Mouse (Mus musculus): ENCODE measurements around the gene Rnf149. TPM values are rescaled to one million over a fixed set of nuclear protein-coding genes. Genes with fewer than 3 reads are reported as not detected.
"Not testable (repeated sequence)": the region's sequence is repeated elsewhere in the genome, so short reads cannot be mapped to it uniquely, and the experiment has no call there.

The Rnf149 gene
- polyA plus RNA-seq, 1 experiment: 15.5 TPM

DNA sequence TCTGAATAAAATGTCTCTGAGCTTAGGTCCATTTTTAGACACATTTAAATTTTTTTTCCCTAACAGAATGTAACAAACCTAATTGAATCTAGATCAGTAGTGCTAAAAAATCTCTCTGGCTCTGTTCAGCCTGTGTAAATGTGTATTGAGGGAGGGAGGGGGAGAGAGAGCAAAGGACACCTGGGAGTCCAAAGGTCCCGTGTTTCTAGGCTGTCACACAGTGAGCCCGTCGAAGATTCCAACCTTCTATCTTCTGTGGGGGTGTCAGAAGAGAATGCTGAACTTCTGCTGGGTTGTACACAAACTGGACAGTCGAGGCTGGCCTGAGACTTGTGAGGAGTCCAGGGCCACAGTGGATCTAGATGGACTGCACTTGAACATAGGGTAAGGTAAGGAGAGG, 14.9 kb upstream of the Rnf149 start:
- TF ChIP-seq CTCF (IDR thresholded peaks at IDR 0.05; ENCODE audit: extremely low read depth, insufficient read depth, insufficient read length, insufficient replicate concordance): no peak
- TF ChIP-seq POLR2A (IDR thresholded peaks at IDR 0.05; ENCODE audit: low read depth, low read length): no peak
- H3K27ac ChIP-seq (ENCODE audit: insufficient read depth, low read length): no peak overlapping the region
- DNase-seq (ENCODE audit: low read depth in 1 of 2, low spot score in 2 of 2): no peak
- 83% methylated on average over 4 of the region's 4 CpGs for WGBS
- H3K36me3 ChIP-seq (ENCODE audit: control insufficient read depth, insufficient read depth, low read length): no peaks in the 10 kb centered on the region
- H3K4me3 ChIP-seq (ENCODE audit: extremely low read depth, insufficient read depth, insufficient read length): no peak overlapping the region
- H3K4me1 ChIP-seq (ENCODE audit: control insufficient read depth, insufficient read depth, insufficient read length): no peaks in the 10 kb centered on the region
- no peaks in the 10 kb centered on the region for H3K27me3 ChIP-seq (ENCODE audit: control insufficient read depth, insufficient read depth, low read length)

DNA sequence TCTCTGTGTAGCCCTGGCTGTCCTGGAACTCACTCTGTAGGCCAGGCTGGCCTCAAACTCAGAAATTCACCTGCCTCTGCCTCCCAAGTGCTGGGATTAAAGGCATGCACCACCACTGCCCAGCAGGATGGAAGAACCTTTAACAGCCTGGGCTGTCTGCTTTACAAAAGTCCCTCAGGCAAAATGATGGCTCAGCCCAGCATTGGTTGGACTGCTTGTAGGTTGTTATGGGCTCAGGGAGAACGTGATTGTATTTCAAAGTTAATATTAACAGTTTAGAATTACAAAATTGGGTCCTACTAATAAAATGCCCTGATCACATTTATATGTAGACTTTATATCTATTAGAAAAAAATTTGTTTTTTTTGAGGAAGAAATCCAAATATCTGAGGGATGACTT, 14.4 kb upstream of the Rnf149 start:
- 80% methylated on average over 1 of the region's 1 CpGs for WGBS
- H3K4me3 ChIP-seq (ENCODE audit: extremely low read depth, insufficient read depth, insufficient read length); DNase-seq (ENCODE audit: low read depth in 1 of 2, low spot score in 2 of 2); H3K4me1 ChIP-seq (ENCODE audit: control insufficient read depth, insufficient read depth, insufficient read length); H3K36me3 ChIP-seq (ENCODE audit: control insufficient read depth, insufficient read depth, low read length); H3K27ac ChIP-seq (ENCODE audit: insufficient read depth, low read length); H3K27me3 ChIP-seq (ENCODE audit: control insufficient read depth, insufficient read depth, low read length): not testable (repeated sequence)

DNA sequence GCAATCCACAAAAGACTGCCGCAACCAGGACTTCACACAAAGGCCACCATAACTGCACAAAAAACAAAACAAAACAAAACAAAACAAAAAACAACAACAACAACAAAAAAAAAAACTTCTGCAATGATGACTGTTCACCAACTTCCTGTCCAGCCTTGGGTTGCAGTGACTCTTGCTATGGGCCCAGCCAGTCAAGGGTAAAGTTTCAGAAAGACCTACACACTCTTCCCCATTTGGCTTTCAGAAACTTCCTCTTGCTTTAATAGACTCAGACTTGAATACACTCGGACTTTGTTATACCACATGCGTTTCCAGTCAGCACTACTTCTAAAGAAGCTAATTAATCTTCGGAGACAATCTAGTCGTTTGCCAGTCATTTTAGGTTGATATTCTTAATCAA, 13.0 kb upstream of the Rnf149 start:
- no peak for DNase-seq (ENCODE audit: low read depth in 1 of 2, low spot score in 2 of 2)
- no peaks in the 10 kb centered on the region for H3K4me1 ChIP-seq (ENCODE audit: control insufficient read depth, insufficient read depth, insufficient read length)
- TF ChIP-seq POLR2A (IDR thresholded peaks at IDR 0.05; ENCODE audit: low read depth, low read length) (no peak), CTCF (IDR thresholded peaks at IDR 0.05; ENCODE audit: extremely low read depth, insufficient read depth, insufficient read length, insufficient replicate concordance) (no peak)
- H3K27me3 ChIP-seq (ENCODE audit: control insufficient read depth, insufficient read depth, low read length): no peaks in the 10 kb centered on the region
- 36% methylated on average over 5 of the region's 5 CpGs for WGBS
- no peaks in the 10 kb centered on the region for H3K36me3 ChIP-seq (ENCODE audit: control insufficient read depth, insufficient read depth, low read length)
- no peak overlapping the region for H3K4me3 ChIP-seq (ENCODE audit: extremely low read depth, insufficient read depth, insufficient read length)
- no peak overlapping the region for H3K27ac ChIP-seq (ENCODE audit: insufficient read depth, low read length)

DNA sequence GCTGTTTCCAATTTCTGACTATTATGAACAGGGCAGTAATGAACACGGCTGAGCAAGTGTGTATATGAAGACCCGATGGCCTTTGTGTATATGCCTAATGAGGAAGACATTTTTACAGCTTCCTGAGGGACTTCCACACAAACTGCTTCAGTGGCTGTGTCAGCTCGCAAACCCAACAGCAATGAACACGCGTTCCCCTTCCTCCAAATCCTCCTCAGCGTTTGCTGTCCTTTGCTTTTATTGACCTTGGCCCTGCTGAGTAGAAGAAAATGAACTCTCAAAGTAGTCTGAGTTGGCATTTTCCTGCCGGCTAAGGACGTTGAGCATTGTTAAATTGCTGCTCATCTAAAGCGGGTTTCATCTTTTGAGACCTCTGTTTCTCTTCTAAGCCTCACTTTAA, 8.2 kb upstream of the Rnf149 start:
- no peaks in the 10 kb centered on the region for H3K27me3 ChIP-seq (ENCODE audit: control insufficient read depth, insufficient read depth, low read length)
- no peaks in the 10 kb centered on the region for H3K4me1 ChIP-seq (ENCODE audit: control insufficient read depth, insufficient read depth, insufficient read length)
- no peak overlapping the region for H3K27ac ChIP-seq (ENCODE audit: insufficient read depth, low read length)
- TF ChIP-seq CTCF (IDR thresholded peaks at IDR 0.05; ENCODE audit: extremely low read depth, insufficient read depth, insufficient read length, insufficient replicate concordance): no peak
- no peak for TF ChIP-seq POLR2A (IDR thresholded peaks at IDR 0.05; ENCODE audit: low read depth, low read length)
- 58% methylated on average over 9 of the region's 9 CpGs for WGBS
- no peak overlapping the region for H3K4me3 ChIP-seq (ENCODE audit: extremely low read depth, insufficient read depth, insufficient read length)
- H3K36me3 ChIP-seq (ENCODE audit: control insufficient read depth, insufficient read depth, low read length): no peaks in the 10 kb centered on the region
- no peak for DNase-seq (ENCODE audit: low read depth in 1 of 2, low spot score in 2 of 2)

DNA sequence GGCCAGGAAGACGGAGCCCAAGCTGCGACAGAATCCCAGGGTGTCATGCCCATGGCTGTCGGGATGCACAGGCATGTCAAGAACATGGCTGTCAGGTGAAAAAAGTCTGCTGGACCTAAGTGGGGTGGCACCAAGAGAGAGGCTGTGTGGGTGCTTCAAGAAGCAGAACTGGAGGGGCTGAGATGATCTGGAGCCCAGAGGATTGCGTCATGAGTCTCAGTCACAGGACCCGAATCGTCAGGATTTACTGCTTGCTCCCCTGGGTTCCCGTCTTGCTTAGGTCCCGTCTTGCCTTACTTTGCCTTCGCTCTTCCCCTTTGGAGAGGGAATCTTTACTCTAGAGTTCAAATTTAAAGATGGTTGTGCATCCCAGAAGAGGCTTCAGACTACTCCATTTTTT, 6.0 kb upstream of the Rnf149 start:
- 79% methylated on average over 9 of the region's 9 CpGs for WGBS
- H3K27ac ChIP-seq (ENCODE audit: insufficient read depth, low read length): no peak overlapping the region
- H3K4me3 ChIP-seq (ENCODE audit: extremely low read depth, insufficient read depth, insufficient read length): no peak overlapping the region
- H3K27me3 ChIP-seq (ENCODE audit: control insufficient read depth, insufficient read depth, low read length): no peaks in the 10 kb centered on the region
- DNase-seq (ENCODE audit: low read depth in 1 of 2, low spot score in 2 of 2): no peak
- H3K4me1 ChIP-seq (ENCODE audit: control insufficient read depth, insufficient read depth, insufficient read length): no peaks in the 10 kb centered on the region
- no peak for TF ChIP-seq CTCF (IDR thresholded peaks at IDR 0.05; ENCODE audit: extremely low read depth, insufficient read depth, insufficient read length, insufficient replicate concordance)
- no peak for TF ChIP-seq POLR2A (IDR thresholded peaks at IDR 0.05; ENCODE audit: low read depth, low read length)
- no peaks in the 10 kb centered on the region for H3K36me3 ChIP-seq (ENCODE audit: control insufficient read depth, insufficient read depth, low read length)

DNA sequence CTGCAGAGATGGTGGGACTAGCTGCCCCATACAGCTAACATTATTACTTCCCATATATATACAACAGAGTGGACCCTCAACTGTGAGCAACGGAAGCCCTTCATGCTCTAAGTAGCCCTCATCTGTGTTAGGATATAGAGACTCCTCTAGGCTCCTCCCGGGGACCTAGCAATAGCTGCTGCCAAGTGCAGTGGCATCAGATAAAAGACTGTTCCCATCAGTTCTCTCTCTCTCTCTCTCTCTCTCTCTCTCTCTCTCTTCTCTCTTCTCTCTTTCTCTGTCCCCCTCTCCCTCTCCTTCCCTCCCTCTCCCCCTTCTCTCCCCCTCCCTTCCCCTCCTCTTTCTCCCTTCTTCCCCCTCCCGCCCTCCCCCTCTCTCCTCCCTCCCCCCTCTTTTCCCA, 4.0 kb upstream of the Rnf149 start:
- H3K27ac ChIP-seq (ENCODE audit: insufficient read depth, low read length): no peak overlapping the region
- no peak for TF ChIP-seq POLR2A (IDR thresholded peaks at IDR 0.05; ENCODE audit: low read depth, low read length)
- TF ChIP-seq CTCF (IDR thresholded peaks at IDR 0.05; ENCODE audit: extremely low read depth, insufficient read depth, insufficient read length, insufficient replicate concordance): no peak
- WGBS: 60% methylated on average over 2 of the region's 3 CpGs
- H3K4me3 ChIP-seq (ENCODE audit: extremely low read depth, insufficient read depth, insufficient read length): no peak overlapping the region
- no peaks in the 10 kb centered on the region for H3K4me1 ChIP-seq (ENCODE audit: control insufficient read depth, insufficient read depth, insufficient read length)
- H3K27me3 ChIP-seq (ENCODE audit: control insufficient read depth, insufficient read depth, low read length): no peaks in the 10 kb centered on the region
- H3K36me3 ChIP-seq (ENCODE audit: control insufficient read depth, insufficient read depth, low read length): no peaks in the 10 kb centered on the region
- DNase-seq (ENCODE audit: low read depth in 1 of 2, low spot score in 2 of 2): no peak

DNA sequence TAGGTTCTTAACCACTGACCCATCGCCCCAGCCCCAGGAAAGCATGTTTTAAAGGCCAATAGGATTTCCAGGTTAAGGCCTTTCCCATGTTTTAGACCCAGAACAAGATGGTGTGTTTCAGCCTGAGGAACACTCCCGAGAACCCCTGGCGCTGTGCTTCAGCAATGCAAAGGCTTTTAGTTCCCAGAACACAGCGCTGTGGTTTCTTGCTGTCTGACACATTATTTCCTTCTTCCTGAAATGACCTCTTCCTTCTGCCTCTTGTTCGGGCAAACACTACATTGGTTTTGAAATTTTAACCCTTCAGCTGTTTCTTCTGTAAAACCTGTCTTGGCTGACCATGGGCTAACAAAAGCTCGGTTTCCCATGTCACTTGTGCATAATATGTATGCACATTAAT, 1.9 kb upstream of the Rnf149 start:
- no peak overlapping the region for H3K4me3 ChIP-seq (ENCODE audit: extremely low read depth, insufficient read depth, insufficient read length)
- H3K4me1 ChIP-seq (ENCODE audit: control insufficient read depth, insufficient read depth, insufficient read length): peaks cover 3% of the 10 kb centered on the region; the same call in 1 of the 2 replicates
- H3K27me3 ChIP-seq (ENCODE audit: control insufficient read depth, insufficient read depth, low read length): no peaks in the 10 kb centered on the region
- peak overlapping the region; percentile 61; the same call in 1 of the 2 replicates for H3K27ac ChIP-seq (ENCODE audit: insufficient read depth, low read length)
- TF ChIP-seq POLR2A (IDR thresholded peaks at IDR 0.05; ENCODE audit: low read depth, low read length) (no peak), CTCF (IDR thresholded peaks at IDR 0.05; ENCODE audit: extremely low read depth, insufficient read depth, insufficient read length, insufficient replicate concordance) (no peak)
- no peak for DNase-seq (ENCODE audit: low read depth in 1 of 2, low spot score in 2 of 2)
- H3K36me3 ChIP-seq (ENCODE audit: control insufficient read depth, insufficient read depth, low read length): no peaks in the 10 kb centered on the region
- 30% methylated on average over 6 of the region's 6 CpGs for WGBS

Data from spleen, adult 2 months (tissue).